Mouse (Mus musculus) testis, postnatal 10 days (tissue): ENCODE data around the gene Prl7d1.
"Not testable (repeated sequence)": the region's sequence is repeated elsewhere in the genome, so short reads cannot be mapped to it uniquely, and the experiment has no call there.

Experiments used
- DNase-seq: peaks from one replicate; pipeline ENCODE4 v3.0.0; 2021; ENCODE audit warnings: low spot score

The Prl7d1 gene

DNA sequence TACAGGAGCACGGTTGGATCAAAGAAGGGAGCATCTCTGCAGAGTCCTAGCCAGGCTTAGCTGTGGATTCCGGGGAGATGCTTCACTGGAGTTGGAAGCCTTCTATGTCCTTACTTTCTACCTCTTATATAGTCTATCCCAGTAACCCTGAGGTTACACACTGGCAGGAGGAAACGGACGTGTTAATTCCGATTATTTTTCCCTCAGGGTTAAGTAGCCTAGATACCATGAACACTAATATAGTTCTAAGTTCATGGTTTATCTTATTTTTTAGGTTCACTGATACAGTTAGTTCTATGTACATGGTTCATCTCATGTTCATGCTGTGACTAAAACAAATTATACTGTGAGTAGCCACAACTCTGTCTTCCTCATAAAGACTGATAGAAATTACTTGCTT is at the start of gene Prl7d1:
TSS of gene Prl7d1 (minus strand) at position 101 of the 400 bp plus-strand sequence.
- DNase-seq: no peak

DNA sequence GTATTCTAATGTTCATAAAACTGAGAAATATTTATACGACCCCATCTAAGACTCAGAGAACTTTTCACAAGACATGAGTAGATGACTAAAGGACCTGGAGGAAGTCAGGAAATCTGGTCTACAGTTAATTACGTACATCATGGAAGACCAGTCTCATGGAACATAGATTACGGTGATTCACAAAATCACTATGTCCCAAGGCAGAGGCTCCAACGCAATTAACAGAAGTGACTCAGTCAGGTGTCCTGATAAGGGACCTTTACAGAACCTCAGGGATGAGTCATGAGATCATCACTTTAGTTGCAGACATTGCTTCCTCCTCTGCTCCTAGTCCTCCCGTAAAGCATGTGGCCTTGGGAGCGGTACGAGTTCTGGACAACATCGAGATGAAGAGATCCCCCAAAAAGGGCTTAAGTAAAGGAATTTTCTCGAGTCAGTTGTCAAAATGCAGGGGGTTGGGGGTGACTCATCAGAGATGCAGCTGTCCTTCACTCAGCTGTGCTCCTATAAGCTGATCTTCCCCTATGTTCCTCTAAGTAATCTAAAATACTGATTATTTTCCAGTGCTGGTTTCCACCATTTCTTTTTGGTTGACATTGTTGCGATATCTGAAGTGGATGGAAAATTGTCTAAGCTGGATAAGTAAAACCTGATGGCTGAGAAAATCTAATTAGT is 18.1 kb upstream of the Prl7d1 start:
- DNase-seq: no peak

DNA sequence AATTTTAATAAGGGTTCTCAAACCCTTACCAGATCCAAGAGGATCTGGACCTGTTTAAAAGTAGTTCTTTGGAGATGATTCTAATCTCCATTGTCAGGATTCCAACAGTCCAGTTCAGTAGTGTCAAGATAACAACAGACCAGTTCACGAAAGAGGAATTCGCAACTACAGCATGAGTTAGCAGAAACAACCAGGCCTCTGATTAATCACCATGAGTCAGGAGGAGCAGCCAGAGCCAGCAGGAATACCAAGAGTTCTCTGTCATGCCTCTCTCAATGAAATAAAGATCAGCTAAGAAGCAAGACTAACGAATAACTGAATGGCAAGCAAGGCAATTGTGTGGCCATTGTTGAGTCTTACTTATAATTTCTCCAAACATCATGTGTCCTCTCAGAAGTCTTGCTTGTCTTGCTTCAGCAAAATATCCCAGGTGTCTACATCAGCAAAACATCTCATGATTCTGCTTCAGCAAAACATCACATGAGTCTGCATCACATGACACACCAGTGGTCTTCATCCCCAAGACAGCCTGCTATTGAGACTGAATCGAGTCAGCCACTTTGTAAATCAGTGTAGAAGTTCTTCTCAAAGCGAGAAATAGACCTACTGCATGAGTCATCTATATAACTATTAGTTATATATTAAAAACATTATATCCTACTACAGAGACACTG is 13.9 kb upstream of the Prl7d1 start:
- not testable (repeated sequence) for DNase-seq

DNA sequence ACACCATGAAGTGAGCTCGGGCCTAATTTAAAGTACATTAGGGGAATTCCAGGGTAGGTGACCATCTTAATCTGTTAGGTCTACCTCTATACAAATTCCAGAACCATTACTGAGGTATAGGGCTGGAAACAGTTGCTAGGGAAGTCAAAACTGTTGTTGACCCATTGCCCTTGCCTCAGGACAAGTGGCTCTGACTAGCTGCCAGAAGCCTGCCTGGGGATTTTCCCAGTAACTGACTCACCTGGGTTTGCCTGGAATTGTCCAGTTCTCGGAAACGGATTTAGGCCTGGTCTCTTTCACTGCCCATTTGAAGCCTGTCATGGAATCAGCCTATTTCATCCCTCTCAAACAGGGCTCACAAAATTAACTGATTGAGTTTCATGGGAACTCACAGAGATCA is 8.5 kb upstream of the Prl7d1 start:
- DNase-seq: not testable (repeated sequence)

DNA sequence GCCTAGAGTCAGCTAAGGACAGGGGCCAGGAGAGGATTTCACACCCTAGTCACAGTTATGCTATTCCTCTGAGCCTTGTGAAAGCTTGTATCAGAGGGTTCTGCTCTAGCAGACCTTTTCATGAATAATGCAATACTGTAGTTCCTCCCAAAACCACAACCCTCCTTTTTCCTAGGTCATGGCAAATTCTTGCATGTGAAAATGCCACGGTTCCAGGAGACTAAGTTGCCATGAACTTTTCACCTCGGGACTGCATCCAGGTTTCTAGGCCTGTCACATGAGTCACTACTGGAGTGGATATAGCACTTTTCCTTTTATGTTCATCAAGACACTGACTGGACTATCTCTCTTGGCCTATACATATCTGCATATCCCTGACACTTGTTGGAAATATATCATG is 10.0 kb downstream of the Prl7d1 start:
- no peak for DNase-seq

DNA sequence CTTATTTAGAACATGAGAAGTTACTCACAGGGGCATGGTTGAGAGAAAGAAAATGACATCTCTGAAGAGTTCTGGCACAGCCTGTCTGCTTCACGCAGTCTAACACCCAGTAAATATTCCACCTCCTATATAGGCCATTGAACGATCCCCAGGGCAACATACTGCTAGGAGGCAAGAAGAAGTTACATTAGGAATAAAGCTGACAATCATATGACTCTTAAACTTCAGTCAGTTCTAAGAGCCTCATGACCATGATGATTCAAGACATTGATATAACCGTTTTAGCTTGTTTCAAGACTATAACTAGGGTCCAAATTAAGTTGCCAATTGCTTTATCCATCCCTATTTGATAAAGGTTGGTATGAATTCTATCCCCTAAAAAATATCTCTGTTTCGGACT is 48.6 kb downstream of the Prl7d1 start, which contains the start of gene Prl7a2:
TSS of gene Prl7a2 (minus strand) at position 101 of the 400 bp plus-strand sequence.
- no peak for DNase-seq

DNA sequence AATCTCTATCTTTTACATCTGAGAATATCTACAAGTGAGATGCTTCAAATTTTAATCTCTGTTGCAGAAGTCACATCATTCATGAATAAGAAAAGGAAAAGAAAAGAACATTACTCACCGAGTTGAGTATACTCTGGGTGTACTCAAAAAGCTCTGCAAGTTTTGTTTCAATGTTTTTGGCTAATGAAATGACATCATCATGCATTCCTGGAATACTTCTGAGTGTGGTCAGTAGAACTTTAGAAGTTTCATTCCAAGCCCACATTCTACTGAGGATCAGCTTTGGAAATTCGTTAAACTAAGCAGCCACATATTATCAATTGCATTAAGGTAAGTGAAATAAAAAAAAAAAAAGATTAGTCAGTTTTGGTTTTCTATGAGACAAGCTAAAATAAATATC is 55.8 kb downstream of the Prl7d1 start:
- no peak for DNase-seq
